Mouse (Mus musculus): ENCODE measurements at regions not wholly inside any gene's neighbourhood (a gene's known extent, or its start where the extent isn't known, plus 50 kb on each side); places are given as distances from the start of the nearest gene placed in this dataset.

DNA sequence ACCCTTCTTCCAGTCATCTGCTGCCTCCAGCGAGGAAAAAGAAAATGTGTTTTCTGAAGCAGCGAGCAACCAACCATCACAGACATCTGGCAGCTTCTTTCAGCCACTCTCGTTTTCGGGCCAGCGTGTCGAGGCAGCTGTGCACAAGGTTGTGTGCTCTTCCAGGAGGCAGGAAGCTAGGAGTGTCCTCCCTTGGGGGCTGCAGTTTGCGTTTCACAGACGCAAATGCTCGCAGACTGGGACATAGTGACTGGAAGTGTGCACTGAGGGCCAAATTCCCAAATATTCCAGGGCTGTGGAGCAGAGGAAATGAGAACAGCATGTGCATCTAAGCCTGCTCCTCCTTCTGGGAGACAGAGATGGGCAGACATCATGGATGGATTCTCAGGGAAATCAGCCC lies 105.6 kb downstream of the Gas1 start:
- no peak overlapping the region for H3K9ac ChIP-seq (ENCODE audit: low read depth, low read length)
- TF ChIP-seq POLR2A (IDR thresholded peaks at IDR 0.05; ENCODE audit: extremely low read depth, insufficient read depth, low read length) (no peak), CTCF (IDR thresholded peaks at IDR 0.05; ENCODE audit: low read depth, low read length) (no peak)
- H3K4me1 ChIP-seq (ENCODE audit: control insufficient read depth, insufficient read depth, low read length): no peaks in the 10 kb centered on the region
- H3K27ac ChIP-seq (replicated peaks; ENCODE audit: insufficient read depth, low read depth, low read length): no peak overlapping the region
- 72% methylated on average over 9 of the region's 9 CpGs for WGBS
- no peak for DNase-seq (ENCODE audit: extremely low read depth, low read depth, low spot score)
- H3K79me2 ChIP-seq (ENCODE audit: control insufficient read depth, insufficient read depth, low read length): no peaks in the 10 kb centered on the region
- no peaks in the 10 kb centered on the region for H3K36me3 ChIP-seq (ENCODE audit: control insufficient read depth, insufficient read depth, low read length)
- H3K4me3 ChIP-seq (ENCODE audit: insufficient read depth, low read depth, low read length): no peak overlapping the region
- no peaks in the 10 kb centered on the region for H3K27me3 ChIP-seq (ENCODE audit: control insufficient read depth, insufficient read depth, low read length)

DNA sequence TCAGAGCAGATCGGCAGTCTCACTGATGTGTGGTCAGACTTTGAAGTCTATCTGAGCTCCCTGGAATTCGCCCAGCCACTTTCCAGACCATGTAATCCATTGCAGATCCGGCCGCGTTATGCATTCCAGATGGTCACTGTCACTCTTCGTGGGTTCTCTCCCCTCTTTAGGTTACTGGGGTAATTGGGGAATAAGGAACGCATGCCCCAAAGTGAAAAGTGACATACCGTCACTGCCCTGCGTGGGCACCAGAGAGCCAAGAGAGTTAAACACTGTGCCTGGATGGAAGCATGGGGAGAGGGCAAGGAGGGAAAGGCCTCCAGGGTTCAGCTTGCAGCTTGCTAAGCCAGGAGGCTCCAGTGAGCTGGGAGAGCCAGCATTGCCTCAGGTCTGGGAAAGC lies 108.0 kb downstream of the Gas1 start:
- no peak overlapping the region for H3K4me3 ChIP-seq (ENCODE audit: insufficient read depth, low read depth, low read length)
- no peaks in the 10 kb centered on the region for H3K79me2 ChIP-seq (ENCODE audit: control insufficient read depth, insufficient read depth, low read length)
- WGBS: 79% methylated on average over 9 of the region's 9 CpGs
- no peak overlapping the region for H3K27ac ChIP-seq (replicated peaks; ENCODE audit: insufficient read depth, low read depth, low read length)
- no peaks in the 10 kb centered on the region for H3K27me3 ChIP-seq (ENCODE audit: control insufficient read depth, insufficient read depth, low read length)
- H3K36me3 ChIP-seq (ENCODE audit: control insufficient read depth, insufficient read depth, low read length): no peaks in the 10 kb centered on the region
- H3K9ac ChIP-seq (ENCODE audit: low read depth, low read length): no peak overlapping the region
- TF ChIP-seq CTCF (IDR thresholded peaks at IDR 0.05; ENCODE audit: low read depth, low read length) (no peak), POLR2A (IDR thresholded peaks at IDR 0.05; ENCODE audit: extremely low read depth, insufficient read depth, low read length) (no peak)
- no peaks in the 10 kb centered on the region for H3K4me1 ChIP-seq (ENCODE audit: control insufficient read depth, insufficient read depth, low read length)
- no peak for DNase-seq (ENCODE audit: extremely low read depth, low read depth, low spot score)

DNA sequence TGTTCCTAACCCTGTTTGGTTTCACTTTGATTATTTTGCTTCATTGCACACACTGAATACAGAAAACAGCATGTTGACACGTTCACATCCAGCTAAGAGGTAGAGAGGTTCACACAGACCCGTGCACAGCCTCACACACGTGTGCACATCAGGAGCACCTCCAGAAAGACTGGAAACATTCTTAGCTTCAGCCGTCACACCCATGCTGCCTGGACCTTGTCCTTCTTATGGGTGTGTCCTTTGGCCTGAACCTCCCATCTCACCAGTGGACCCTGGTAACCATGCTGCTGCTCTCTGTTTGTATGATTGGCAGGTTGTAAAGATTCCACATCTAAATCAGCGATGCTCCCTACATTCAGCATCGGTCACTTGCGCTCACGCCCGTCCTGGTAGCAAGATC lies 109.8 kb downstream of the Gas1 start:
- Histone ChIP-seq H3K79me2 (ENCODE audit: control insufficient read depth, insufficient read depth, low read length) (no peaks in the 10 kb centered on the region), H3K36me3 (ENCODE audit: control insufficient read depth, insufficient read depth, low read length) (no peaks in the 10 kb centered on the region)
- WGBS: 91% methylated on average over 9 of the region's 9 CpGs

DNA sequence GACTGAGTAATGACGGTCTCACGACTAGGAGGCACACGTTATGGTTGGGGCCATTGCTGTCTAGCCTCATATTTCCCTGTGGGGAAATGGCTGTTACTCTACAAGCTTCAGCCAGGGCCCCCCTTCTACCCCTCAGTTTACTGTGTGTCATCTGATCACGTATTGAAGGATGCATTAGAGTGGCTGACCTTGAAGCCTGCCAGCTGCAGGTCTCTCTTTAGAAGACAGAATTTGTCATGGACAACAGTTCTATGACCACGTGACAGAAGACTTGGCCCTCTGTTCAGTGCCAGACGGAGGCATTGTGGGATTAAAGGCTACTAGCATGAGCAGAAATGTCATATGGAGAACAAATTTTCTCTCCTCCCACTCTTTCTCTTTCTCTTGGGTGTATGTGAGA lies 115.6 kb downstream of the Gas1 start:
- TF ChIP-seq CTCF (IDR thresholded peaks at IDR 0.05; ENCODE audit: low read depth, low read length): no peak
- no peak for TF ChIP-seq POLR2A (IDR thresholded peaks at IDR 0.05; ENCODE audit: extremely low read depth, insufficient read depth, low read length)
- WGBS: 75% methylated on average over 6 of the region's 6 CpGs

More for the DNA sequence above, 109.8 kb downstream of the Gas1 start:
- Histone ChIP-seq H3K9ac (ENCODE audit: low read depth, low read length) (no peak overlapping the region), H3K27me3 (ENCODE audit: control insufficient read depth, insufficient read depth, low read length) (no peaks in the 10 kb centered on the region), H3K4me1 (ENCODE audit: control insufficient read depth, insufficient read depth, low read length) (no peaks in the 10 kb centered on the region), H3K27ac (replicated peaks; ENCODE audit: insufficient read depth, low read depth, low read length) (no peak overlapping the region), H3K4me3 (ENCODE audit: insufficient read depth, low read depth, low read length) (no peak overlapping the region)
- no peak for DNase-seq (ENCODE audit: extremely low read depth, low read depth, low spot score)
- TF ChIP-seq POLR2A (IDR thresholded peaks at IDR 0.05; ENCODE audit: extremely low read depth, insufficient read depth, low read length) (no peak), CTCF (IDR thresholded peaks at IDR 0.05; ENCODE audit: low read depth, low read length) (no peak)

DNA sequence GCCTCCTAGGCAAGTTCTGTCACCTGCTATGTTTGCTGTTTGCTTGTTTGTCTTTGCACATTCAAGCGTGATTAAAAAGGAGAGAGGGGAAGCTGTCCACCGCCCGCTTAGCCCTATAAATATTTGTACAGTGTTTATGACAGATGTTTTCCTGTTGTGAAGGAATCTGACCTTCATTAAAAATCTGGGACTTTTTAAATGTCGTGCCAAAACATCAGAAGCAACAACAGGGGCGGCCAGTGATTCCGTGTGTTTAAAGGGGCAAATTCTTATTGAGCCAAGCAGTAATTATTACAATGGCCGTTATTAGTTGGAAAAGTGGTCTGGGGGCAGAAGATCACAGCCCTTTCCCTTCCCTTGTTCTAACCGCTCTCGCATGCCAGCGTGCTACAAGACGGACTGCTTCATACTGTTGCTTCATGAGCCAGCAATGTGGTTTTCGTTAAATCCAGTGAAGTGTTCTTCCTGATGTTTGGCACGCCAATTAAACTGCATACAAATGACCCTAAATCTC lies 119.3 kb downstream of the Gas1 start:
- DNase-seq (ENCODE audit: extremely low read depth, low read depth, low spot score): peak; percentile 7
- no peak overlapping the region for H3K9ac ChIP-seq (ENCODE audit: low read depth, low read length)
- TF ChIP-seq CTCF (IDR thresholded peaks at IDR 0.05; ENCODE audit: low read depth, low read length) (no peak), POLR2A (IDR thresholded peaks at IDR 0.05; ENCODE audit: extremely low read depth, insufficient read depth, low read length) (no peak)
- WGBS: 55% methylated on average over 13 of the region's 13 CpGs
- no peaks in the 10 kb centered on the region for H3K27me3 ChIP-seq (ENCODE audit: control insufficient read depth, insufficient read depth, low read length)
- H3K4me3 ChIP-seq (ENCODE audit: insufficient read depth, low read depth, low read length): no peak overlapping the region
- no peaks in the 10 kb centered on the region for H3K4me1 ChIP-seq (ENCODE audit: control insufficient read depth, insufficient read depth, low read length)
- H3K79me2 ChIP-seq (ENCODE audit: control insufficient read depth, insufficient read depth, low read length): no peaks in the 10 kb centered on the region
- no peaks in the 10 kb centered on the region for H3K36me3 ChIP-seq (ENCODE audit: control insufficient read depth, insufficient read depth, low read length)
- no peak overlapping the region for H3K27ac ChIP-seq (replicated peaks; ENCODE audit: insufficient read depth, low read depth, low read length)

More for the DNA sequence above, 115.6 kb downstream of the Gas1 start:
- H3K79me2 ChIP-seq (ENCODE audit: control insufficient read depth, insufficient read depth, low read length): no peaks in the 10 kb centered on the region
- H3K9ac ChIP-seq (ENCODE audit: low read depth, low read length): no peak overlapping the region
- H3K4me1 ChIP-seq (ENCODE audit: control insufficient read depth, insufficient read depth, low read length): no peaks in the 10 kb centered on the region
- H3K27ac ChIP-seq (replicated peaks; ENCODE audit: insufficient read depth, low read depth, low read length): no peak overlapping the region
- no peaks in the 10 kb centered on the region for H3K36me3 ChIP-seq (ENCODE audit: control insufficient read depth, insufficient read depth, low read length)
- no peaks in the 10 kb centered on the region for H3K27me3 ChIP-seq (ENCODE audit: control insufficient read depth, insufficient read depth, low read length)
- H3K4me3 ChIP-seq (ENCODE audit: insufficient read depth, low read depth, low read length): no peak overlapping the region
- no peak for DNase-seq (ENCODE audit: extremely low read depth, low read depth, low spot score)

DNA sequence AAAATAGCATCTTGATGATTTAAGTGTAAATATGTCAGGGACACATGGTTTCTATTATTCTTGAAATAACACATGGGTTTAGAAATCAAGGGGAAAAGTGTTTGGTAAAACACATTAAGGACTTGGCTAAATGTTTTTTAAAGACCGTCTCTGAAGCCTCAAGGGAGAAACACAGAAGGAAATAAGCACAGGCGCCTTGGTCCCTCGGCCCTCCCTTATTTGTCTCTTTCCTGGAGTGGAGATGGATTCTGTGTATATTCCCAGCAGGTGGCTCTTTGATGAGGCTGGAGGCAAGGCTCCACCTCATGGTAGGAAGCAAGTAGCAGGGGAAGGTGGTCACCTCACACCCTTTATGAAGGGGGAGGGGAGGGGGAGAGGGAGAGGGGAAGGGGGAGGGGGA lies 122.6 kb downstream of the Gas1 start:
- Histone ChIP-seq H3K4me1 (ENCODE audit: control insufficient read depth, insufficient read depth, low read length) (no peaks in the 10 kb centered on the region), H3K27me3 (ENCODE audit: control insufficient read depth, insufficient read depth, low read length) (no peaks in the 10 kb centered on the region), H3K9ac (ENCODE audit: low read depth, low read length) (no peak overlapping the region), H3K79me2 (ENCODE audit: control insufficient read depth, insufficient read depth, low read length) (no peaks in the 10 kb centered on the region), H3K36me3 (ENCODE audit: control insufficient read depth, insufficient read depth, low read length) (no peaks in the 10 kb centered on the region), H3K27ac (replicated peaks; ENCODE audit: insufficient read depth, low read depth, low read length) (no peak overlapping the region), H3K4me3 (ENCODE audit: insufficient read depth, low read depth, low read length) (no peak overlapping the region)
- TF ChIP-seq POLR2A (IDR thresholded peaks at IDR 0.05; ENCODE audit: extremely low read depth, insufficient read depth, low read length) (no peak), CTCF (IDR thresholded peaks at IDR 0.05; ENCODE audit: low read depth, low read length) (no peak)
- no peak for DNase-seq (ENCODE audit: extremely low read depth, low read depth, low spot score)
- WGBS: 47% methylated on average over 3 of the region's 3 CpGs

Data from liver, adult 2 months (tissue).